Mouse (Mus musculus): ENCODE results near the gene Wdtc1.

Gene Wdtc1

GRCm38 (mm10) chr4:133315991-133316390 is 37.3 kb downstream of the Wdtc1 start:
- DNase-seq, result no peak

- peak; percentile 92 for DNase-seq
Measured at GRCm38 (mm10) chr4:133314896-133315295, 38.4 kb downstream of the Wdtc1 start.

- DNase-seq, result peak; percentile 67
Measured at GRCm38 (mm10) chr4:133309948-133310347, 43.3 kb downstream of the Wdtc1 start.

GRCm38 (mm10) chr4:133307331-133307730 is 46.0 kb downstream of the Wdtc1 start:
- peak; percentile 44 for DNase-seq

- no peak for DNase-seq
Measured at GRCm38 (mm10) chr4:133305825-133306224, 47.5 kb downstream of the Wdtc1 start.

GRCm38 (mm10) chr4:133304770-133305169 is 48.5 kb downstream of the Wdtc1 start:
- DNase-seq, result no peak

- DNase-seq, result no peak
Measured at GRCm38 (mm10) chr4:133302668-133303067, 50.6 kb downstream of the Wdtc1 start.

- DNase-seq, result peak; percentile 36
Measured at GRCm38 (mm10) chr4:133301802-133302201, 51.5 kb downstream of the Wdtc1 start.

GRCm38 (mm10) chr4:133300421-133300820 is 52.9 kb downstream of the Wdtc1 start:
- DNase-seq, result no peak

- no peak for DNase-seq
Measured at GRCm38 (mm10) chr4:133299701-133300100, 53.6 kb downstream of the Wdtc1 start.

GRCm38 (mm10) chr4:133298516-133299365 is 54.5 kb downstream of the Wdtc1 start:
- no peak for DNase-seq

GRCm38 (mm10) chr4:133297801-133298238 is 55.5 kb downstream of the Wdtc1 start:
- DNase-seq, result peak; percentile 63

- no peak for DNase-seq
Measured at GRCm38 (mm10) chr4:133297360-133297759, 55.9 kb downstream of the Wdtc1 start.

GRCm38 (mm10) chr4:133294084-133294483 is 59.2 kb downstream of the Wdtc1 start:
- DNase-seq, result no peak

GRCm38 (mm10) chr4:133292901-133293843 is 60.1 kb downstream of the Wdtc1 start:
- DNase-seq, result no peak

- DNase-seq, result no peak
Measured at GRCm38 (mm10) chr4:133292405-133292804, 60.9 kb downstream of the Wdtc1 start.

- no peak for DNase-seq
Measured at GRCm38 (mm10) chr4:133291255-133291654, 62.0 kb downstream of the Wdtc1 start.

GRCm38 (mm10) chr4:133286476-133287077 is 66.7 kb downstream of the Wdtc1 start:
- no peak for DNase-seq

- DNase-seq, result no peak
Measured at GRCm38 (mm10) chr4:133285950-133286349, 67.3 kb downstream of the Wdtc1 start.

- DNase-seq, result no peak
Measured at GRCm38 (mm10) chr4:133285299-133285698, 68.0 kb downstream of the Wdtc1 start.

- no peak for DNase-seq
Measured at GRCm38 (mm10) chr4:133282656-133283055, 70.6 kb downstream of the Wdtc1 start.

GRCm38 (mm10) chr4:133281951-133282481 is 71.3 kb downstream of the Wdtc1 start:
- no peak for DNase-seq

GRCm38 (mm10) chr4:133281513-133281912 is 71.8 kb downstream of the Wdtc1 start:
- no peak for DNase-seq
